Mouse (Mus musculus): ENCODE data around the gene Tekt5. TPM values are rescaled to one million over a fixed set of nuclear protein-coding genes. Genes with fewer than 3 reads are reported as not detected.

The Tekt5 gene
- total RNA-seq (2021) = 1 to 10 TPM; 2.3 to 4.2 TPM
- long read RNA-seq, experiment 1, partial matches to known transcripts = 0 of 3 reads
- long read RNA-seq, experiment 1, other reads (novel, unspliced or antisense) = 0 of 3 reads
- long read RNA-seq, experiment 2, partial matches to known transcripts = 0 of 4 reads
- long read RNA-seq, experiment 2, other reads (novel, unspliced or antisense) = 0 of 4 reads

DNA sequence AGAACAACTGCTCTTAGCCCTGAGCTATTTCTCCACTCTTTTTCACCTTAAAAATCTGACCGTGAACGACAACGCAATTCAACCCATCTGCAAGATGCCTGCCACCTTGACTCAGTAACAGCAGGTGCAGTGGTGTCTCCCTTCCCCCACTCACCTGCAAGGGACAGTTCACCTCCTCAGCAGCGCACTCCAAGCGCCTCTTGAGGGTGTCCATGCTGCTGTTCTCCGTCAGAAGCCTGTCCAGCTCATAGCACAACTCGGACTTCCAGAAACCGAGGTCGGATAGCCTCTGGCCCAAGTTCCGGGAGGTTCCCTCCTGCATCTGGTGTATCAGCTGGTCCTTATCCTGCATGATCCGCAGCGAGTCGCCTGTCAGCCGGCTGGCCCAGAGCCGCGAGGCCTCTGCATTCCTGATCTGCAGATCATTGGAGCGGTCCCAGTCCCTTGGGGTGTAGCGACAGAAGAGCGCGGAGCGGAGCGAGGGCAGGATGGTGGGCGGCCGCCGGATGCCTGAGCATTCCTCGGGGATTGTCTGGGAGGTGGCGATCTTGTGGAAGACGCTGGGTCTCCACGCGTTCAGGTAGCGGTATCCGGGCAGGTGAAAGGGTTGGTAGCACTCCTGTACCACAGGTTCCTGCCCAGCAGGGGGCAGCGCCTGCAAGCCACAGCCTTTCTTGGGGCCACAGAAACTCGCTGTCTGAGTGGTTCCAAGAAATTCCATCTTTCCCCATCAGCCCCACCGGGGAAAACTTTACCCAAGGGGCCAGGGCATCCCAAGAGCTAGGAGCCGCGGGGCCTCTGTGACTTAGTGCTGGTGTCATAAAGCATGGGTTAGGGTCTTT lies at the start of gene Tekt5:
TSS of gene Tekt5 (minus strand) at position 792 of the 842 bp plus-strand sequence.
- DNase-seq (ENCODE audit: low spot score in 2 of 2) = peak in 1 of 2 experiments; percentile 31

DNA sequence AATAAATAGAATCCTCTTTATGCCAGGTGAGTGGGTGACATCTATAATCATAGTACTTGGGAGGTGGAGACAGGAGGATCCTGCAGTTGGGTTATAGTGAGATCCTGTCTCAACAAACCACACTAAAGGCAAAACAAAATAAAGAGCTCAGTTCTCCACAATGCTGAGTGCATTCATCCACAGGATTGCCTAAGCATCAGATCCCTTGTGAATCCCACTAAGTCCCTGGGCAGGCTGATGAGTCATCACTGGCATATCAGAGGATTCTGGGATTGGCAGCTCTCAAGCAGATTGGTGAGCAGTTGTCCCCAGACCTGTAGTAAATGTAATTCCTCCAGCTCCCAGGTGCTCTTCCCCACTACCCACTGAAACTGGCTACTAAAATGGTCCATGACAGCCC lies 48.4 kb upstream of the Tekt5 start:
- DNase-seq (ENCODE audit: low spot score in 2 of 2) = no peak

- DNase-seq (ENCODE audit: low spot score in 2 of 2) = no peak
These were observed 46.5 kb upstream of the Tekt5 start for GRCm38 (mm10) chr16:10441761-10442160.

- DNase-seq (ENCODE audit: low spot score in 2 of 2) = no peak
These were observed 46.0 kb upstream of the Tekt5 start for GRCm38 (mm10) chr16:10441328-10441727.

- DNase-seq (ENCODE audit: low spot score in 2 of 2) = no peak
These were observed 42.8 kb upstream of the Tekt5 start for GRCm38 (mm10) chr16:10438055-10438454.

DNA sequence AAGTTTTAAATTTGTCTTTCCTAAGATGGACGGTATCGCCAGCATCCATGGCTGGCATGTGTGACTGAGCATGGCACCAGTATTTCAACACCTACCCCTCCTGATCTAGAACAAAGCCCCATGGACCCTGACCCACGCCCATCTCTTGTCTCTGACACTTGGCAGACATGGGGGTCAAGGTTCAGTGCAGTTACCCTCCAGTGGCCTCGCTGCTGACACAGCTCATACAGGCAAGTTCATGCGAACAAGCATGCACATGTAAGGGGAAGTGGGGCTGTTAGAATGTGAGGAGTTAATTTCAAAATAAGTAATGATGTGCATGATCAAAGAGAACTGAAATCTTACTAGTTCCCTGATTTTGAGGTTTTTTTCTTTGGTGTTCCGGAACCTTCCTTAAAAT lies 40.9 kb upstream of the Tekt5 start:
- no peak for DNase-seq (ENCODE audit: low spot score in 2 of 2)

GRCm38 (mm10) chr16:10433344-10433743 lies 38.1 kb upstream of the Tekt5 start:
- no peak for DNase-seq (ENCODE audit: low spot score in 2 of 2)

DNA sequence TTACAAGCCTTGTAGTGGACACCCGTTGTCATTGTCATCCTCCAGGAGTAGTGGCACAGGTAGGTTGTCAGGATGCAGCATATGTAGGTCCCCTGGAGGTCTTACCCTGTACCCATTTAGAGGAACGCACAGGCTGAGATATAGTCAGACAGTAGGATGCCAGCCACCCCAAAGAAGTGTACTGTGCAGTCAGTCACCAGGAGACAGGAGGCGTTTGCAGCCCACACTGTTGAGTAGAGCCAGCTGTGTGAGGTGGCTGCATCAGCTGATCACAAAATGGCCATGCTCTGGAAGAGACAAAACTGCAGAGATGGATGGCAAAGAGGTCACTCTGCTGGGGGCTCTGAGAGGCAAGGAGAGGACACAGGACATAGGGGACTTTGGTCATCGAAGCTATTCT lies 37.1 kb upstream of the Tekt5 start:
- DNase-seq (ENCODE audit: low spot score in 2 of 2) = no peak

DNA sequence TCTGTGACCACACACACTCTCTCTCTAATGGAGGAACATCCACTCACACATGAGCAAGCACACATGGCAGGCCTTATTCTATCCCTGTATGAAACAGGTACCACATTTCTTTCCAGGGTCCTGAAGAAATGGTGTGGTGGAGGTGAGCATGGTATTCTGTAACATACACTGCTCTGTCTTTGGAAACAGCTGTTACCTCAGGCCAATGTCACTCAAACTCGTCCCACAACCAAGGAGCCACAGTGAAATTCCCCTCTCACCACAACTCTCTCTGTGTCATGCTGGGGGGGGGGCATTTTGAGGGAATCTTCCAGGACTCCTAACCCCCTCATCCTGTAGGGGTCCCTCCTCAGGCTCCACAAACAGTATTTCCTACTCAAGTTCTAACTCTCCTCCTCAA lies 36.6 kb upstream of the Tekt5 start:
- no peak for DNase-seq (ENCODE audit: low spot score in 2 of 2)

GRCm38 (mm10) chr16:10420447-10421054 lies 25.3 kb upstream of the Tekt5 start:
- DNase-seq (ENCODE audit: low spot score in 2 of 2) = no peak

- DNase-seq (ENCODE audit: low spot score in 2 of 2) = no peak
These were observed 22.5 kb upstream of the Tekt5 start for GRCm38 (mm10) chr16:10417723-10418259.

DNA sequence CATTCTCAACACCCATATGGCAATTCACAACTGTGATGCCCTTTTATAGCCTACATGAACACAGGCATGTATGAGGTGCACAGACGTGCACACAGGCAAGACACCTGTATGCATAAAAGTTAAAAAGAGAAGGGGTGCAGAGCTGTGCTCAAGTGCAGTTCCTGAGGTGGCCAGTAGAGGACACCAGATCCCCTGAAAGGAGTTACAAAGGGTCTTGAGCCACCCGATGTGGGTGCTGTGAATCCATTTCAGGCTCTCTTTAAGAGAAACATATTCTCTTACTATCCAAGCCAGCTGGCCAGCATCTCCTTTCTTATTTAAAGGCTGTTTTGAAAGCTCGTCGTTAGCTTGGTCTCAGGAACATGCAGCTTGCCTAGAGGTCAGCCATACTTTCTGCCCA lies 21.6 kb upstream of the Tekt5 start:
- DNase-seq (ENCODE audit: low spot score in 2 of 2) = no peak

DNA sequence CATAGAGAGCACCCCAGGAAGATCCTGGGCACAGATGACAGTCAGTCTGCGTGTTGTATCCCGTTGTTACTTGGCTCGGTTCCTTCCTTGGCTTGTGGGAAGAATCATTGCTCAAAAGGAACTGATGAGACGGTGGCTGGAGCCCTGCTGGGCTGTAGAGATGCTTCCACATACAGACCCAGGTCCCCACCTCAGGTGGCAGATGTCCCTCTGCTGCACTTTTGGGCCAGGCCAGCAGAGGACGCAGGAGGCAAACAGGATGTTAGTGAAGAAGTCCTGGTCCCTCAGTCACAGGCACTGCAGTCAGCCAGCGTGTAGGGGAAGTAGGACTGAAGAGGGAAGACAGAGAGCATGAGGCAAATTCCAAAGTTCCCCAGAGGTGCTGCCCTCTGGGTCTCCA lies 20.7 kb upstream of the Tekt5 start:
- peak; percentile 46 to 66 for DNase-seq (ENCODE audit: low spot score in 2 of 2)

- DNase-seq (ENCODE audit: low spot score in 2 of 2) = peak; percentile 93 to 95
These were observed 16.8 kb upstream of the Tekt5 start, which contains the start of gene Nubp1 for GRCm38 (mm10) chr16:10411764-10412746. Nubp1 (plus strand) TSS chr16:10411948.

DNA sequence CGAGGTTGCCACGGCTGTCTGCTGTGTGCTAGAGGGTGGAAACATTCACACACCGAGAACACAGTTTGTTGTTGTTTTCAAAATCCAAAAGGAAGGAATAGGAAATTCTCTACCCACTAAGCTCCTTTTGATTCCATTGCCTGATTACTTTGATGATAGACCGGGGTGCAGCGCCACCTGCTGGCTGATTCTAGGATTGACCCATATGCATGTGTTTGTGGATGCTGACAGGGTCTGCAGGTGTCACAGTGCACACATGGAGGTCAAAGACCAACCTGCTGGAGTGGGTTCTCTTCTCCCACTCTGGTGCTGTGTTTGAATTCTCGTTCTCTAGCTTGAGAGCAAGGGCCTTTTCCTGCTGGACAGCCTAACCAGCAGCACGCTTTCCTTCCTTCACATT lies 3.9 kb upstream of the Tekt5 start:
- peak; percentile 86 to 91 for DNase-seq (ENCODE audit: low spot score in 2 of 2)

- no peak for DNase-seq (ENCODE audit: low spot score in 2 of 2)
These were observed 3.5 kb upstream of the Tekt5 start for GRCm38 (mm10) chr16:10398755-10399154.

- no peak for DNase-seq (ENCODE audit: low spot score in 2 of 2)
These were observed 2.7 kb downstream of the Tekt5 start for GRCm38 (mm10) chr16:10392587-10392986.

DNA sequence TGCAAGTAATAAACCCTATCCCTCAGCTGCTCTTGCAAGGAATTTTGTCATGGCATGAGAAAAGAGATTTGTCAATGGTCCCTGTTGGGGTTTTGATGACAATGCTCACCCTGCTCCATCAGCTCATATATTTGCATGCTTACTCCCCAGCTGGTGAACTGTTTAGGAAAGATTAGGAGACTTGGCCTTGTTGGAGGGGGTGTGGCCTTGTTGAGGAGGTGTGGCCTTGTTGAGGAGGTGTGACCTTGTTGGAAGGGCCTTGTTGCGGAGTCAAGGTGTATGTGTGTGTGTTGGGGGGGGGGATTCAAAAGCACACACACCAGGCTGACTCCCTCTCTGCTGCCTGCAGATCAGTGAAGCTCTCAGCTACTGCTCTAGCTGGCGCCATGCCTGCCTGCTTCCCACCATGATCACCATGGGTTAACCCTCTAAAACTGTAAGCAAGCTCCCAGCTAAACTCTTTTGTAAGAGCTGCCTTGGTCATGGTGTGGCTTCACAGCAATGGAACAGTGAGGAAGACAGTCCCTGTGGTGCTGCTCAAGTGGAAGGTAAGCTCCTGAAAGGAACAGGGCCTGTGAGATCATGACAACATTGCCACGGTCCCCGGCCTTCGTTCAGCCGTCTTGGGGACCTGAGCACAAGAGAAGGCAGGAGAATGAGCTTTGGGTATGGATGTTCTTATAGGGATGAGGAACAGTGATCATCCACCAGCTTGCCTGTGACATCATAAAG lies 6.5 kb downstream of the Tekt5 start:
- DNase-seq (ENCODE audit: low spot score in 2 of 2) = no peak

- DNase-seq (ENCODE audit: low spot score in 2 of 2) = no peak
These were observed 10.0 kb downstream of the Tekt5 start for GRCm38 (mm10) chr16:10385261-10385660.

DNA sequence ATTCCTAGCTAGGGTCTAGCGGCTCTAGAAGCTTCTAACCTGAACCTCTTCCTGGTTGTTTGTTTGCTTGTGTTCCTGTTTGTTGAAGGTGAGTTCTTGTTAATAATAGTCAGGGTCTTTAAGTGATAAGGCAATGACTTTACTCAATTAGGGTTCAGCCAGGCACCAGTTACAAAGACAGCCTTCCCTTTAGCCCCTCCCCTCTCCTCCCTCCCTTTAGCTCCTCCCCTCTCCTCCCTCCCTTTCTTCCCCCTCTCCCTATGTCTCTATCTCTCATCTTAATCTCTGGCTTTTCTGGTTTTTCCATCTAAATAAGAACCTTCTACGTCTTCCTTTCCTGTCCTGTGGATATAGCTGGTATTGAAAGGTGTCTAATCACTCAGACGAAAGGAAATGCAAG lies 10.7 kb downstream of the Tekt5 start:
- no peak for DNase-seq (ENCODE audit: low spot score in 2 of 2)

Measured in layer of hippocampus, postnatal 14 days (tissue).